Mouse (Mus musculus) lung, postnatal 0 days (tissue): ENCODE measurements around the gene Sept12. TPM values are rescaled to one million over a fixed set of nuclear protein-coding genes. Genes with fewer than 3 reads are reported as not detected.

Experiments used
- ATAC-seq: fragments of 200-750 bp; cut with Nextera tagmentation; 2 replicates; pipeline ENCODE4 v1.8.0; 2017; ENCODE audit warnings: moderate library complexity
- DNase-seq: peaks from one replicate; pipeline ENCODE4 v3.0.0-alpha.2; 2016; ENCODE audit warnings: low spot score
- H3K27ac ChIP-seq: fragments of 300-500 bp; sonication (generic); 2 replicates; pipeline ENCODE4 v1.5.1; 2014; ENCODE audit warnings: antibody characterized with exemption, mild to moderate bottlenecking, low read length, mixed read lengths
- H3K27me3 ChIP-seq: fragments of 300-500 bp; sonication (generic); replicated peaks from 2 replicates; pipeline ENCODE4 v1.6.1; 2014; ENCODE audit warnings: low read length, mixed read lengths; ENCODE audit not compliant: insufficient read depth
- H3K36me3 ChIP-seq: fragments of 300-500 bp; sonication (generic); 2 replicates; pipeline ENCODE4 v1.6.1; 2014; ENCODE audit warnings: low read length, mixed read lengths; ENCODE audit not compliant: insufficient read depth
- H3K4me1 ChIP-seq: fragments of 300-500 bp; sonication (generic); 2 replicates; pipeline ENCODE4 v1.6.1; 2014; ENCODE audit warnings: antibody characterized with exemption, low read depth, low read length, mixed read lengths; ENCODE audit not compliant: insufficient read depth
- H3K4me2 ChIP-seq: fragments of 300-500 bp; sonication (generic); replicated peaks from 2 replicates; pipeline ENCODE4 v1.6.1; 2014; ENCODE audit warnings: low read depth, mild to moderate bottlenecking, low read length, moderate library complexity, mixed read lengths
- H3K4me3 ChIP-seq: fragments of 300-500 bp; sonication (generic); 2 replicates; pipeline ENCODE4 v1.5.1; 2014; ENCODE audit warnings: low read depth, low read length
- H3K9ac ChIP-seq: fragments of 300-500 bp; sonication (generic); replicated peaks from 2 replicates; pipeline ENCODE4 v1.6.1; 2014; ENCODE audit warnings: low read depth, mild to moderate bottlenecking
- H3K9me3 ChIP-seq: fragments of 300-500 bp; sonication (generic); 2 replicates; pipeline ENCODE4 v1.6.1; 2016; ENCODE audit warnings: low read length, mixed read lengths
- CTCF ChIP-seq: IDR thresholded peaks from 2 replicates; pipeline ENCODE4 v1.5.1; 2016; ENCODE audit warnings: antibody characterized with exemption, mild to moderate bottlenecking
- EP300 ChIP-seq: IDR thresholded peaks from 2 replicates; pipeline ENCODE4 v1.6.1; 2016; ENCODE audit warnings: antibody characterized with exemption, mild to moderate bottlenecking, control low read depth
- WGBS: fragments of 180-500 bp; shearing (Covaris S2); extraction: QIAGEN DNeasy Blood & Tissue Kit; methylation state at CpG from one replicate; pipeline ENCODE4 v1.1.7; 2014; 5-methylcytosine and 5-hydroxymethylcytosine counted together
- polyA plus RNA-seq: library from polyadenylated mRNA; unstranded; fragments of >200 nt; fragmentation: Nextera tagmentation; extraction: Ambion mirVana; gene quantifications from 2 replicates; pipeline ENCODE4 v1.2.1, GENCODE M21; 2015

The Sept12 gene
- polyA plus RNA-seq, 1 experiment from 2014 or later = 0.27 TPM

GRCm38 (mm10) chr16:4942868-4943267 is 54.8 kb downstream of the Sept12 start:
- H3K27ac ChIP-seq = no peak overlapping the region
- H3K4me2 ChIP-seq = no peak overlapping the region
- DNase-seq (no peak), ATAC-seq (no peak)
- H3K9me3 ChIP-seq = no peaks in the 10 kb centered on the region
- peaks cover 19% of the 10 kb centered on the region for H3K36me3 ChIP-seq
- WGBS = 92% methylated on average over 8 of the region's 8 CpGs
- TF ChIP-seq CTCF (no peak), EP300 (no peak)
- no peak overlapping the region for H3K4me3 ChIP-seq
- no peak overlapping the region for H3K9ac ChIP-seq
- H3K4me1 ChIP-seq = peaks cover 4% of the 10 kb centered on the region; the same call in 1 of the 2 replicates
- no peaks in the 10 kb centered on the region for H3K27me3 ChIP-seq

GRCm38 (mm10) chr16:4941016-4941415 is 56.6 kb downstream of the Sept12 start:
- Histone ChIP-seq H3K27me3 (no peaks in the 10 kb centered on the region), H3K9me3 (no peaks in the 10 kb centered on the region), H3K27ac (no peak overlapping the region), H3K4me2 (no peak overlapping the region), H3K4me1 (peaks cover 4% of the 10 kb centered on the region; the same call in 1 of the 2 replicates), H3K4me3 (no peak overlapping the region), H3K36me3 (peaks cover 26% of the 10 kb centered on the region), H3K9ac (no peak overlapping the region)
- TF ChIP-seq EP300 (no peak), CTCF (no peak)
- no peak for ATAC-seq
- no peak for DNase-seq

- ATAC-seq (no peak), DNase-seq (no peak)
- H3K27me3 ChIP-seq = no peaks in the 10 kb centered on the region
- no peak overlapping the region for H3K4me2 ChIP-seq
- TF ChIP-seq EP300 (no peak), CTCF (no peak)
- H3K9me3 ChIP-seq = no peaks in the 10 kb centered on the region
- peaks cover 4% of the 10 kb centered on the region; the same call in 1 of the 2 replicates for H3K4me1 ChIP-seq
- no peak overlapping the region for H3K9ac ChIP-seq
- no peak overlapping the region for H3K4me3 ChIP-seq
- peaks cover 26% of the 10 kb centered on the region for H3K36me3 ChIP-seq
- H3K27ac ChIP-seq = 0 out of 2 replicates have a peak overlapping the region, but pooled peaks have one; percentile 10
- WGBS = 75% methylated on average over 10 of the region's 10 CpGs
Observed at GRCm38 (mm10) chr16:4940311-4940850, 57.3 kb downstream of the Sept12 start.

- H3K36me3 ChIP-seq = peaks cover 26% of the 10 kb centered on the region
- no peak for TF ChIP-seq EP300
- TF ChIP-seq CTCF = no peak
- under 1% methylated on average over 16 of the region's 16 CpGs for WGBS
- peak; percentile 54 for DNase-seq
- peak overlapping the region; percentile 74 for H3K4me3 ChIP-seq
- peak overlapping the region; percentile 73 for H3K27ac ChIP-seq
- no peaks in the 10 kb centered on the region for H3K9me3 ChIP-seq
- peaks cover 4% of the 10 kb centered on the region; the same call in 1 of the 2 replicates for H3K4me1 ChIP-seq
- ATAC-seq = peak; percentile 74
- no peaks in the 10 kb centered on the region for H3K27me3 ChIP-seq
- peak overlapping the region; percentile 97 for H3K4me2 ChIP-seq
- peak overlapping the region; percentile 90 for H3K9ac ChIP-seq
Observed at GRCm38 (mm10) chr16:4939412-4939811, 58.2 kb downstream of the Sept12 start.

GRCm38 (mm10) chr16:4938989-4939388 is 58.7 kb downstream of the Sept12 start:
- Histone ChIP-seq H3K4me1 (peaks cover 4% of the 10 kb centered on the region; the same call in 1 of the 2 replicates), H3K36me3 (peaks cover 24% of the 10 kb centered on the region), H3K9me3 (no peaks in the 10 kb centered on the region), H3K9ac (peak overlapping the region; percentile 90), H3K4me2 (peak overlapping the region; percentile 97), H3K4me3 (peak overlapping the region; percentile 74), H3K27ac (peak overlapping the region; percentile 73), H3K27me3 (no peaks in the 10 kb centered on the region)
- DNase-seq (peak; percentile 95), ATAC-seq (peak; percentile 96)
- WGBS = 0% methylated on average over 28 of the region's 28 CpGs
- no peak for TF ChIP-seq EP300
- no peak for TF ChIP-seq CTCF

- no peaks in the 10 kb centered on the region for H3K9me3 ChIP-seq
- no peak for DNase-seq
- H3K9ac ChIP-seq = peak within 1 kb of the TSS; percentile 90
- TF ChIP-seq EP300 (no peak), CTCF (peak; percentile 14; the same call in 1 of the 2 replicates)
- peaks cover 4% of the 10 kb centered on the region; the same call in 1 of the 2 replicates for H3K4me1 ChIP-seq
- H3K36me3 ChIP-seq = peaks cover 23% of the 10 kb centered on the region
- H3K4me3 ChIP-seq = peak within 1 kb of the TSS; percentile 74
- no peaks in the 10 kb centered on the region for H3K27me3 ChIP-seq
- H3K27ac ChIP-seq = peak within 1 kb of the TSS; percentile 73
- no peak for ATAC-seq
- WGBS = 0% methylated on average over 2 of the region's 2 CpGs
- H3K4me2 ChIP-seq = peak within 1 kb of the TSS; percentile 97
Observed at GRCm38 (mm10) chr16:4938461-4938860, 59.2 kb downstream of the Sept12 start, which contains the start of gene Nudt16l1. TSS of gene Nudt16l1 (plus strand) at chr16:4938761.
